Mouse (Mus musculus): ENCODE measurements around the gene 5031410I06Rik.
"Not testable (repeated sequence)": the region's sequence is repeated elsewhere in the genome, so short reads cannot be mapped to it uniquely, and the experiment has no call there.

Gene 5031410I06Rik

DNA sequence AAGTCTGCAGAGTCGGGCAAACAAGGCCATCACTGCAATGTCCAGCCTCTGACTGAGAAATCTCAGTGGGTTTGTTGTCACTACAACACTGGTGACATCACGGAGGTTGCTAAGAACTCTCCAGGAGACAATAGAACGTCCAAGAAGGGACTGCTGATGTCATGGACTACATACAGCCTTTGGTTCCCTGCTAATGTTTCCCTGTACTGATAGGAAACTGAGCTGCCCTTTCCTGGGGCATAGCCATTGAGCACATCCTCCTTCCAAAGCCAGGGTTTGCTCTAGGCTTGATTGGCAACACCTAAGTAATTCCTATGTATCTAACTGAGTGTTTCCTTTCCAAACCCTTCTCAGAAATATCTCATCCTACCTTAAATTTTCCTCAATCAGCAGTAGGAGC lies at the start of gene 5031410I06Rik:
Gene 5031410I06Rik (minus strand): TSS at position 101 of the 400 bp plus-strand sequence.
- not testable (repeated sequence) for DNase-seq (ENCODE audit: low spot score)

DNA sequence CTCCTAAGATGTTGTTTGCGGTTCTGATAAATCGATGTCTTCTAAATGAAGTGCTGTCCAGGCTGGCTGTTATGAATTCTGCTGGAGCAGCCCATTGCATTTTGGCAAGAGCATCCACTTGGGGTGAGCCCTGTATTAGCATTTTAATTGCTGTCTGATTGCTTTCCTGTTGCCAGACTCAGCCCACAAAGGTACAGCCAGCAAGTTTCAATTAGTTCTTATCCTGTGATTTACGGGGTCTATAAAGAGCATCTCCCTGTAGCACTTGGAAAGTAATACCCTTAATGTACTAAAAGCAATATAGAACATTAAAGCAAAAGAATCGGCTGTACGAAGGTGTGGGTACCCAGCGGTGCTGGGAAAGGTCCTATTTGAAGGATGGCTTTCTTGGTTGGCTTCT lies 37.7 kb upstream of the 5031410I06Rik start:
- DNase-seq (ENCODE audit: low spot score): no peak

DNA sequence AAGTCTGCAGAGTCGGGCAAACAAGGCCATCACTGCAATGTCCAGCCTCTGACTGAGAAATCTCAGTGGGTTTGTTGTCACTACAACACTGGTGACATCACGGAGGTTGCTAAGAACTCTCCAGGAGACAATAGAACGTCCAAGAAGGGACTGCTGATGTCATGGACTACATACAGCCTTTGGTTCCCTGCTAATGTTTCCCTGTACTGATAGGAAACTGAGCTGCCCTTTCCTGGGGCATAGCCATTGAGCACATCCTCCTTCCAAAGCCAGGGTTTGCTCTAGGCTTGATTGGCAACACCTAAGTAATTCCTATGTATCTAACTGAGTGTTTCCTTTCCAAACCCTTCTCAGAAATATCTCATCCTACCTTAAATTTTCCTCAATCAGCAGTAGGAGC lies 16.2 kb upstream of the 5031410I06Rik start, which contains the start of gene Gm10220:
Gene Gm10220 (minus strand): TSS at position 101 of the 400 bp plus-strand sequence.
- DNase-seq (ENCODE audit: low spot score): not testable (repeated sequence)

DNA sequence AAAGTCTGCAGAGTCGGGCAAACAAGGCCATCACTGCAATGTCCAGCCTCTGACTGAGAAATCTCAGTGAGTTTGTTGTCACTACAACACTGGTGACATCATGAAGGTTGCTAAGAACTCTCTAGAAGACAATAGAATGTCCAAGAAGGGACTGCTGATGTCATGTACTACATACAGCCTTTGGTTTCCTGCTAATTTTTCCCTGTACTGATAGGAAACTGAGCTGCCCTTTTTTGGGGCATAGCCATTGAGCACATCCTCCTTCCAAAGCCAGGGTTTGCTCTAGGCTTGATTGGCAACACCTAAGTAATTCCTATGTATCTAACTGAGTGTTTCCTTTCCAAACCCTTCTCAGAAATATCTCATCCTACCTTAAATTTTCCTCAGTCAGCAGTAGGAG lies 16.0 kb downstream of the 5031410I06Rik start, which contains the start of gene Gm10471:
Gene Gm10471 (minus strand): TSS at position 101 of the 400 bp plus-strand sequence.
- DNase-seq (ENCODE audit: low spot score): not testable (repeated sequence)

DNA sequence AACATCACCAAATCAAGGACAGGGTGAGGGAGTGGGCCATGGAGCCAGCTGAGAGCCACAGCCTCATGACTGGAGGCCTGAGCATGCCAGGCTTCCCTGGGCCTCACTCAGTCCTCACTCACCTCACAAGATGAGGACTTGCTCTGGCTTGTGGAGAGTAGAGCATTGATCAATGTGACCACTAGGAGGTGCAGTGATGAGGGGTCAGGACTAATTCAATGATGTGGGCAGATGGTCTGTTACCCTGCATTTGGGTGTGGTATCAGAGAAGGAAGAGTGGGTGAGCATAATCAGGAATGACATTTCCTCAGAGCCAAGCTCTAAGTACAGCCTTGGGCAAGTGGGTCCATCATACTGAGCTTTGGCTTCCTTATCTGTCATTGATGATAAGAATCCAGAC lies 26.1 kb downstream of the 5031410I06Rik start:
- DNase-seq (ENCODE audit: low spot score): not testable (repeated sequence)

DNA sequence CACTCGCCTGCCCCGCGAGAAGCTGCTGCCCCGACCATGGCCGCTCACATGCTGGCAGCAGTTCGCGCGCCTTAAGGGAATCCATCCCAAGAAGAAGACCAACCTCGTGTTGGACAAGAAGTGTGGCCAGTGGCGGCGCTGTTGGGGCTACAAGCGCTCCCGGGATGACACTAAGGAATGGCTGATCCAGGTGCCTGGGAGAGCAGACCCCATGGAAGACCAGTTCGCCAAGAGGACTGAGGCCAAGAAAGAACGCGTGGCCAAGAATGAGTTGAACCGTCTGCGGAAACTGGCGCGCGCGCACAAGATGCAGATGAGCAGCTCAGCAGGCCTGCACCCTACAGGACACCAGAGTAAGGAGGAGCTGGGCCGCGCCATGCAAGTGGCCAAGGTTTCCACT lies 34.4 kb downstream of the 5031410I06Rik start:
- DNase-seq (ENCODE audit: low spot score): no peak

DNA sequence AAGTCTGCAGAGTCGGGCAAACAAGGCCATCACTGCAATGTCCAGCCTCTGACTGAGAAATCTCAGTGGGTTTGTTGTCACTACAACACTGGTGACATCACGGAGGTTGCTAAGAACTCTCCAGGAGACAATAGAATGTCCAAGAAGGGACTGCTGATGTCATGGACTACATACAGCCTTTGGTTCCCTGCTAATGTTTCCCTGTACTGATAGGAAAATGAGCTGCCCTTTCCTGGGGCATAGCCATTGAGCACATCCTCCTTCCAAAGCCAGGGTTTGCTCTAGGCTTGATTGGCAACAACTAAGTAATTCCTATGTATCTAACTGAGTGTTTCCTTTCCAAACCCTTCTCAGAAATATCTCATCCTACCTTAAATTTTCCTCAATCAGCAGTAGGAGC lies 46.7 kb downstream of the 5031410I06Rik start, which contains the start of gene Gm7347:
Gene Gm7347 (minus strand): TSS at position 101 of the 400 bp plus-strand sequence.
- DNase-seq (ENCODE audit: low spot score): not testable (repeated sequence)
